8 mouse cellular contexts compared by ENCODE assay signal in genomic region chr17:8508305-8509141, GRCm38 (mm10). TPM values are rescaled to one million over a fixed set of nuclear protein-coding genes. Genes with fewer than 3 reads are reported as not detected.
A peak's percentile ranks its signal among the peaks of the same experiment; 100 is the strongest.
DNase-seq lines count a peak whose midpoint lies in the region; ATAC-seq and TF ChIP-seq lines count a peak whose summit lies in the region.

No protein-coding gene starts in this region.

- H3K36me3 ChIP-seq in MEL (ENCODE audit: control insufficient read depth in 1 of 2, insufficient read depth in 2 of 2, low read length in 2 of 2): peaks cover 0 to 39% of the 10 kb centered on the region in 2 experiments; a peak in 2 of 4 replicates
- H3K36me3 ChIP-seq in forebrain, embryonic 14.5 days (ENCODE audit: control insufficient read depth, insufficient read depth, low read length): no peaks in the 10 kb centered on the region
- no peaks in the 10 kb centered on the region for H3K36me3 ChIP-seq in lung, postnatal 0 days (ENCODE audit: insufficient read depth, low read length)

- H3K27me3 ChIP-seq in MEL (ENCODE audit: control insufficient read depth in 1 of 2, insufficient read depth in 2 of 2, low read length in 2 of 2): no peaks in the 10 kb centered on the region
- no peaks in the 10 kb centered on the region for H3K27me3 ChIP-seq in forebrain, embryonic 14.5 days (replicated peaks; ENCODE audit: control insufficient read depth, insufficient read depth, low read length)
- H3K27me3 ChIP-seq in lung, postnatal 0 days (replicated peaks; ENCODE audit: insufficient read depth, low read length): no peaks in the 10 kb centered on the region

- H3K9me3 ChIP-seq in MEL (replicated peaks; ENCODE audit: insufficient read depth, low read length): no peaks in the 10 kb centered on the region
- H3K9me3 ChIP-seq in forebrain, embryonic 14.5 days (replicated peaks; ENCODE audit: control insufficient read depth, low read length): no peaks in the 10 kb centered on the region
- no peaks in the 10 kb centered on the region for H3K9me3 ChIP-seq in lung, postnatal 0 days (ENCODE audit: low read length)

- H3K9ac ChIP-seq in MEL (ENCODE audit: control insufficient read depth, low read depth, low read length, poor library complexity, severe bottlenecking): peak overlapping the region; percentile 69
- H3K9ac ChIP-seq in forebrain, embryonic 14.5 days (ENCODE audit: low read length): peak overlapping the region; percentile 49; the same call in 1 of the 2 replicates
- no peak overlapping the region for H3K9ac ChIP-seq in lung, postnatal 0 days (replicated peaks; ENCODE audit: low read depth)

- peak overlapping the region; percentile 12 to 19; a peak in 2 of 4 replicates for H3K4me3 ChIP-seq in MEL (ENCODE audit: control insufficient read depth in 1 of 2, insufficient read depth in 1 of 2, low read depth in 2 of 2, low read length in 2 of 2)
- H3K4me3 ChIP-seq in forebrain, embryonic 14.5 days (ENCODE audit: low read depth, low read length): peak overlapping the region; percentile 17
- H3K4me3 ChIP-seq in lung, postnatal 0 days (ENCODE audit: low read depth, low read length): no peak overlapping the region

- TF ChIP-seq RAD21 in MEL (IDR thresholded peaks at IDR 0.05; ENCODE audit: low read depth, low read length): no peak

- peak; percentile 94 for ATAC-seq in forebrain, embryonic 14.5 days
- ATAC-seq in lung, postnatal 0 days: peak; percentile 89

- WGBS in forebrain, embryonic 14.5 days: 0% methylated on average over 14 of the region's 16 CpGs
- WGBS in lung, postnatal 0 days: under 1% methylated on average over 12 of the region's 16 CpGs

- intact Hi-C loops in heart, postnatal 10 days (cut with DNase I): loop anchor here (1.0 kb wide), 1 partner anchor 16 kb away; no protein-coding TSS in a partner anchor

- TF ChIP-seq EP300 in MEL (IDR thresholded peaks at IDR 0.05; ENCODE audit: low read depth in 1 of 2, low read length in 2 of 2): peak; percentile 10 to 79; a peak in 2 of 4 replicates
- peak; percentile 51; the same call in 1 of the 2 replicates for TF ChIP-seq EP300 in lung, postnatal 0 days (IDR thresholded peaks at IDR 0.05)

- H3K79me2 ChIP-seq in MEL (ENCODE audit: control insufficient read depth, insufficient read depth, low read length, poor library complexity): no peaks in the 10 kb centered on the region; the same call in 1 of the 2 replicates

- no peak for TF ChIP-seq POLR2A in MEL (IDR thresholded peaks at IDR 0.05; ENCODE audit: control insufficient read depth in 1 of 2, insufficient read depth in 1 of 2, low read depth in 1 of 2, low read length in 2 of 2, poor library complexity in 1 of 2)

- H3K27ac ChIP-seq in MEL (ENCODE audit: control insufficient read depth, low read depth, low read length): peak overlapping the region; percentile 79
- peak overlapping the region; percentile 49; the same call in 1 of the 2 replicates for H3K27ac ChIP-seq in forebrain, embryonic 14.5 days (ENCODE audit: low read depth, low read length)
- H3K27ac ChIP-seq in lung, postnatal 0 days (ENCODE audit: low read length): no peak overlapping the region

- H3K4me1 ChIP-seq in MEL (ENCODE audit: control insufficient read depth in 1 of 2, insufficient read depth in 2 of 2, low read length in 2 of 2): peaks cover 12 to 44% of the 10 kb centered on the region in 2 experiments
- H3K4me1 ChIP-seq in forebrain, embryonic 14.5 days (ENCODE audit: control insufficient read depth, insufficient read depth, low read length): peaks cover 29% of the 10 kb centered on the region
- H3K4me1 ChIP-seq in lung, postnatal 0 days (ENCODE audit: insufficient read depth, low read depth, low read length): peaks cover 7% of the 10 kb centered on the region; the same call in 1 of the 2 replicates

- peak overlapping the region; percentile 50 for H3K4me2 ChIP-seq in forebrain, embryonic 14.5 days (ENCODE audit: low read length)
- H3K4me2 ChIP-seq in lung, postnatal 0 days (replicated peaks; ENCODE audit: low read depth, low read length): peak overlapping the region; percentile 36; the same call in 1 of the 2 replicates

- peak; percentile 80 for DNase-seq in MEL (ENCODE audit: low read depth, low spot score)
- peak; percentile 71 to 77 for DNase-seq in cerebellum, adult 18-20 months
- peak; percentile 94 for DNase-seq in forebrain, embryonic 14.5 days (ENCODE audit: low spot score)
- DNase-seq in heart, postnatal 10 days: peak; percentile 80
- peak; percentile 90 for DNase-seq in kidney, postnatal 14 days
- DNase-seq in lung, postnatal 0 days (ENCODE audit: low spot score): peak; percentile 90
- DNase-seq in retina, postnatal 7 days (ENCODE audit: low read depth, low spot score): peak; percentile 68
- DNase-seq in spleen, postnatal 36 days (ENCODE audit: low spot score in 2 of 2): no peak

- TF ChIP-seq CTCF in MEL (IDR thresholded peaks at IDR 0.05 in 2 of 3, conservative IDR thresholded peaks at IDR 0.05 in 1 of 3; ENCODE audit: control insufficient read depth in 1 of 3, insufficient read depth in 1 of 3, low read depth in 2 of 3, low read length in 3 of 3, poor library complexity in 1 of 3, severe bottlenecking in 1 of 3): no peak; a peak in 1 of 6 replicates
- peak; percentile 37 for TF ChIP-seq CTCF in lung, postnatal 0 days (IDR thresholded peaks at IDR 0.05)

TF ChIP-seq in MEL, 35 proteins besides CTCF, POLR2A, EP300 and RAD21 (continues in another document):
- TF ChIP-seq MXI1 (IDR thresholded peaks at IDR 0.05; ENCODE audit: low read depth, low read length) (peak; percentile 89), CHD1 (IDR thresholded peaks at IDR 0.05; ENCODE audit: low read depth, low read length) (no peak), MYB (IDR thresholded peaks at IDR 0.05; ENCODE audit: low read depth, low read length) (peak; percentile 61; the same call in 1 of the 2 replicates), TBP (IDR thresholded peaks at IDR 0.05; ENCODE audit: low read depth, low read length) (no peak), POLR2AphosphoS5 (IDR thresholded peaks at IDR 0.05; ENCODE audit: borderline replicate concordance, low read depth, low read length) (no peak), JUND (IDR thresholded peaks at IDR 0.05; ENCODE audit: low read depth, low read length) (no peak), E2F4 (IDR thresholded peaks at IDR 0.05; ENCODE audit: borderline replicate concordance, low read depth, low read length) (no peak), ZC3H11A (IDR thresholded peaks at IDR 0.05; ENCODE audit: low read depth, low read length) (peak; percentile 39), NELFE (IDR thresholded peaks at IDR 0.05; ENCODE audit: low read depth, low read length) (no peak), MAX (IDR thresholded peaks at IDR 0.05; ENCODE audit: low read length) (peak; percentile 63; the same call in 1 of the 2 replicates), ZMIZ1 (IDR thresholded peaks at IDR 0.05; ENCODE audit: low read depth, low read length) (no peak), MAFK (IDR thresholded peaks at IDR 0.05; ENCODE audit: borderline replicate concordance, low read depth, low read length) (no peak), ZKSCAN1 (IDR thresholded peaks at IDR 0.05; ENCODE audit: low read depth, low read length) (peak; percentile 90), POLR2AphosphoS2 (IDR thresholded peaks at IDR 0.05; ENCODE audit: low read length) (no peak), GABPA (IDR thresholded peaks at IDR 0.05; ENCODE audit: low read depth, low read length) (peak; percentile 81; the same call in 1 of the 2 replicates), MAZ (IDR thresholded peaks at IDR 0.05; ENCODE audit: low read depth, low read length) (peak; percentile 97), TAL1 (IDR thresholded peaks at IDR 0.05; ENCODE audit: low read length) (no peak), USF2 (IDR thresholded peaks at IDR 0.05; ENCODE audit: borderline replicate concordance in 1 of 2, insufficient read depth in 1 of 2, low read depth in 1 of 2, low read length in 2 of 2) (no peak), KAT2A (conservative IDR thresholded peaks at IDR 0.05; ENCODE audit: low read depth, low read length) (no peak), RCOR1 (IDR thresholded peaks at IDR 0.05; ENCODE audit: low read depth, low read length) (peak; percentile 44; the same call in 1 of the 2 replicates), BHLHE40 (IDR thresholded peaks at IDR 0.05; ENCODE audit: borderline replicate concordance, low read depth, low read length) (peak; percentile 97), UBTF (IDR thresholded peaks at IDR 0.05; ENCODE audit: borderline replicate concordance, insufficient read depth, low read depth, low read length) (no peak), MYC (IDR thresholded peaks at IDR 0.05; ENCODE audit: low read depth, low read length) (0 out of 2 replicates have a peak, but pooled peaks have one; percentile 38), GATA1 (IDR thresholded peaks at IDR 0.05; ENCODE audit: low read depth, low read length) (peak; percentile 54; the same call in 1 of the 2 replicates), ZNF384 (IDR thresholded peaks at IDR 0.05; ENCODE audit: low read depth, low read length) (peak; percentile 97), SIN3A (IDR thresholded peaks at IDR 0.05; ENCODE audit: low read length) (peak; percentile 85), USF1 (IDR thresholded peaks at IDR 0.05; ENCODE audit: low read depth, low read length) (peak; percentile 83), TCF12 (IDR thresholded peaks at IDR 0.05; ENCODE audit: low read depth, low read length) (0 out of 2 replicates have a peak, but pooled peaks have one; percentile 34), ELF1 (IDR thresholded peaks at IDR 0.05; ENCODE audit: low read depth, low read length) (no peak), NRF1 (IDR thresholded peaks at IDR 0.05; ENCODE audit: insufficient read depth, low read depth, low read length, poor library complexity, severe bottlenecking) (0 out of 2 replicates have a peak, but pooled peaks have one; percentile 24)

RNA-seq across cellular contexts. Expression of gene Pde10a, which starts 16.6 kb away (rescaled TPM):
- 2.8 and 3.1 TPM in 2 replicates for total RNA-seq in MEL (2012; rRNA removed)
- polyA plus RNA-seq in MEL (2012; ENCODE audit: insufficient read depth in 1 of 2, insufficient read length in 2 of 2, low read depth in 1 of 2, low replicate concordance in 2 of 2, missing spikeins in 1 of 2): 1 to 10 TPM in 1 of 2 experiments, not detected in 1; 6.9 TPM
- polyA plus RNA-seq in forebrain, embryonic 14.5 days (2014; fragmentation: Nextera tagmentation; extraction: Ambion mirVana): 12.1 and 14.3 TPM in 2 replicates
- 1 to 10 TPM; 5.0 to 7.7 TPM for total RNA-seq in heart, postnatal 10 days (2021)
- polyA plus RNA-seq in lung, postnatal 0 days (2015; fragmentation: Nextera tagmentation; extraction: Ambion mirVana): 0.86 and 0.89 TPM in 2 replicates

RNA-seq across cellular contexts. Expression of gene Gm17087, which starts 58.2 kb away (rescaled TPM):
- not detected in 2 replicates for total RNA-seq in MEL (2012; rRNA removed)
- polyA plus RNA-seq in MEL (2012; ENCODE audit: insufficient read depth in 1 of 2, insufficient read length in 2 of 2, low read depth in 1 of 2, low replicate concordance in 2 of 2, missing spikeins in 1 of 2): under 1 TPM in 1 of 2 experiments, not detected in 1; 0.17 TPM
- not detected in 2 replicates for polyA plus RNA-seq in forebrain, embryonic 14.5 days (2014; fragmentation: Nextera tagmentation; extraction: Ambion mirVana)
- total RNA-seq in heart, postnatal 10 days (2021): not detected
- not detected in 2 replicates for polyA plus RNA-seq in lung, postnatal 0 days (2015; fragmentation: Nextera tagmentation; extraction: Ambion mirVana)

Comparison
In these comparisons a context has a peak if more than half of its experiments do, and no peak if none do; other contexts are left out.
1. DNase-seq: peak in MEL (single experiment), cerebellum, adult 18-20 months (2 of 2), forebrain, embryonic 14.5 days (single experiment), heart, postnatal 10 days (2 of 2), kidney, postnatal 14 days (single experiment), lung, postnatal 0 days (single experiment) and retina, postnatal 7 days (single experiment); none in spleen, postnatal 36 days (0 of 2).